Mouse (Mus musculus): ENCODE measurements at regions not wholly inside any gene's neighbourhood (a gene's known extent, or its start where the extent isn't known, plus 50 kb on each side); places are given as distances from the start of the nearest gene placed in this dataset.

GRCm38 (mm10) chr16:9242099-9242498 lies 412.2 kb downstream of the 1810013L24Rik start:
- TF ChIP-seq CTCF (IDR thresholded peaks at IDR 0.05; ENCODE audit: insufficient read depth, low read depth, low read length) (no peak), POLR2A (IDR thresholded peaks at IDR 0.05; ENCODE audit: insufficient read depth, low read depth, low read length) (no peak)

All from olfactory bulb, adult 2 months (tissue).